Mouse (Mus musculus): Measurements from ENCODE around the gene Slc11a1. TPM values are rescaled to one million over a fixed set of nuclear protein-coding genes. Genes with fewer than 3 reads are reported as not detected.

The Slc11a1 gene
- polyA plus RNA-seq, 1 experiment from 2014 or later: 8.6 TPM

- Histone ChIP-seq H3K4me1 (peaks cover 7% of the 10 kb centered on the region; the same call in 1 of the 2 replicates), H3K9me3 (replicated peaks) (no peaks in the 10 kb centered on the region), H3K27me3 (replicated peaks) (0 out of 2 replicates have a peak, but pooled peaks cover 9% of the 10 kb centered on the region), H3K9ac (no peak overlapping the region), H3K4me2 (no peak overlapping the region), H3K36me3 (no peaks in the 10 kb centered on the region), H3K27ac (no peak overlapping the region), H3K4me3 (no peak overlapping the region)
- ATAC-seq: no peak
- WGBS (ENCODE audit: insufficient replicate concordance): 34% methylated on average over 7 of the region's 7 CpGs
Measured at GRCm38 (mm10) chr1:74425845-74426244, 50.9 kb downstream of the Slc11a1 start.

- Histone ChIP-seq H3K9ac (no peak overlapping the region), H3K27ac (peak overlapping the region; percentile 6; the same call in 1 of the 2 replicates), H3K4me1 (peaks cover 43% of the 10 kb centered on the region), H3K36me3 (peaks cover 40% of the 10 kb centered on the region), H3K27me3 (replicated peaks) (no peaks in the 10 kb centered on the region), H3K4me3 (no peak overlapping the region), H3K9me3 (replicated peaks) (no peaks in the 10 kb centered on the region), H3K4me2 (no peak overlapping the region)
- peak; percentile 71 for ATAC-seq
- 66% methylated on average over 6 of the region's 6 CpGs for WGBS (ENCODE audit: insufficient replicate concordance)
Measured at GRCm38 (mm10) chr1:74433220-74433619, 58.2 kb downstream of the Slc11a1 start.

- Histone ChIP-seq H3K9ac (no peak overlapping the region), H3K27ac (no peak overlapping the region)
Measured at GRCm38 (mm10) chr1:74434596-74434995, 59.6 kb downstream of the Slc11a1 start.

GRCm38 (mm10) chr1:74435563-74435962, 60.6 kb downstream of the Slc11a1 start:
- no peaks in the 10 kb centered on the region for H3K27me3 ChIP-seq (replicated peaks)
- 24% methylated on average over 6 of the region's 6 CpGs for WGBS (ENCODE audit: insufficient replicate concordance)
- peak overlapping the region; percentile 33 for H3K27ac ChIP-seq
- no peak overlapping the region for H3K4me2 ChIP-seq
- peaks cover 35% of the 10 kb centered on the region for H3K4me1 ChIP-seq
- peak; percentile 78 for ATAC-seq
- no peaks in the 10 kb centered on the region for H3K9me3 ChIP-seq (replicated peaks)
- peaks cover 64% of the 10 kb centered on the region for H3K36me3 ChIP-seq
- no peak overlapping the region for H3K4me3 ChIP-seq
- H3K9ac ChIP-seq: no peak overlapping the region

More at GRCm38 (mm10) chr1:74434596-74434995, 59.6 kb downstream of the Slc11a1 start:
- Histone ChIP-seq H3K4me3 (no peak overlapping the region), H3K36me3 (peaks cover 54% of the 10 kb centered on the region), H3K4me2 (no peak overlapping the region), H3K27me3 (replicated peaks) (no peaks in the 10 kb centered on the region), H3K9me3 (replicated peaks) (no peaks in the 10 kb centered on the region), H3K4me1 (peaks cover 36% of the 10 kb centered on the region)
- 70% methylated on average over 5 of the region's 5 CpGs for WGBS (ENCODE audit: insufficient replicate concordance)
- no peak for ATAC-seq

MicroRNAs within 50 kb of the gene (microRNA counts, 519-probe panel; counts per million panel counts)
- 2,753 counts per million, percentile 72 among the panel's probes with 10 or more counts for microRNA mmu-miR-26b

Small RNAs within 50 kb of the gene (microRNA-seq; reads per million reads assigned to microRNA genes)
- gene Mir26b: 47,394 reads per million, percentile 99 among the genes with 10 or more reads in this experiment

Other genes starting within 250 kb of the Slc11a1 start
- 0.16 and 0.20 TPM in 2 replicates for gene Rufy4, start 249.7 kb upstream of the Slc11a1 start, polyA plus RNA-seq (2016; fragmentation: Nextera tagmentation; extraction: Ambion mirVana)
- 0.65 and 0.97 TPM in 2 replicates for gene Cxcr2, start 221.2 kb upstream of the Slc11a1 start, polyA plus RNA-seq (2016; fragmentation: Nextera tagmentation; extraction: Ambion mirVana)
- not detected in 2 replicates for gene Cxcr1, start 180.6 kb upstream of the Slc11a1 start, polyA plus RNA-seq (2016; fragmentation: Nextera tagmentation; extraction: Ambion mirVana)
- 268 and 269 TPM in 2 replicates for gene Arpc2, start 139.1 kb upstream of the Slc11a1 start, polyA plus RNA-seq (2016; fragmentation: Nextera tagmentation; extraction: Ambion mirVana)
- 1.2 and 1.5 TPM in 2 replicates for gene Gpbar1, start 96.6 kb upstream of the Slc11a1 start, polyA plus RNA-seq (2016; fragmentation: Nextera tagmentation; extraction: Ambion mirVana)
- gene Aamp, start 90.5 kb upstream of the Slc11a1 start, polyA plus RNA-seq (2016; fragmentation: Nextera tagmentation; extraction: Ambion mirVana): 119 and 120 TPM in 2 replicates
- gene Pnkd, start 90.3 kb upstream of the Slc11a1 start, polyA plus RNA-seq (2016; fragmentation: Nextera tagmentation; extraction: Ambion mirVana): 45.7 and 48.7 TPM in 2 replicates
- 17.5 and 18.6 TPM in 2 replicates for gene Tmbim1, start 69.6 kb upstream of the Slc11a1 start, polyA plus RNA-seq (2016; fragmentation: Nextera tagmentation; extraction: Ambion mirVana)
- gene Catip, start 13.1 kb upstream of the Slc11a1 start, polyA plus RNA-seq (2016; fragmentation: Nextera tagmentation; extraction: Ambion mirVana): 0.11 and 0.14 TPM in 2 replicates
- gene Ctdsp1, start 16.3 kb downstream of the Slc11a1 start, polyA plus RNA-seq (2016; fragmentation: Nextera tagmentation; extraction: Ambion mirVana): 42.0 and 42.4 TPM in 2 replicates
- 0.81 and 0.93 TPM in 2 replicates for gene Vil1, start 34.2 kb downstream of the Slc11a1 start, polyA plus RNA-seq (2016; fragmentation: Nextera tagmentation; extraction: Ambion mirVana)
- gene Cnot9, start 130.9 kb downstream of the Slc11a1 start, polyA plus RNA-seq (2016; fragmentation: Nextera tagmentation; extraction: Ambion mirVana): 51.6 and 52.4 TPM in 2 replicates
- 0.12 and 0.14 TPM in 2 replicates for gene Plcd4, start 167.7 kb downstream of the Slc11a1 start, polyA plus RNA-seq (2016; fragmentation: Nextera tagmentation; extraction: Ambion mirVana)
- 19.2 and 19.9 TPM in 2 replicates for gene Usp37, start 169.1 kb downstream of the Slc11a1 start, polyA plus RNA-seq (2016; fragmentation: Nextera tagmentation; extraction: Ambion mirVana)
- gene Zfp142, start 213.1 kb downstream of the Slc11a1 start, polyA plus RNA-seq (2016; fragmentation: Nextera tagmentation; extraction: Ambion mirVana): 3.8 and 3.9 TPM in 2 replicates
- 16.2 and 16.3 TPM in 2 replicates for gene Bcs1l, start 213.1 kb downstream of the Slc11a1 start, polyA plus RNA-seq (2016; fragmentation: Nextera tagmentation; extraction: Ambion mirVana)
- 14.7 and 15.9 TPM in 2 replicates for gene Rnf25, start 226.2 kb downstream of the Slc11a1 start, polyA plus RNA-seq (2016; fragmentation: Nextera tagmentation; extraction: Ambion mirVana)
- 0.75 and 1.2 TPM in 2 replicates for gene Stk36, start 226.2 kb downstream of the Slc11a1 start, polyA plus RNA-seq (2016; fragmentation: Nextera tagmentation; extraction: Ambion mirVana)